Mouse (Mus musculus) CH12.LX (cell line): ENCODE results near the gene Ndufb8. TPM values are rescaled to one million over a fixed set of nuclear protein-coding genes. Genes with fewer than 3 reads are reported as not detected.

Source experiments
- DNase-seq: peaks from one replicate; pipeline ENCODE4 v3.0.0-alpha.2; 2013; ENCODE audit errors: extremely low read depth
- H3K27ac ChIP-seq: 2 replicates; pipeline ENCODE4 v1.5.1; 2012; ENCODE audit warnings: low read depth, mild to moderate bottlenecking, control low read depth, moderate library complexity; ENCODE audit not compliant: insufficient read depth
- H3K27me3 ChIP-seq: replicated peaks from 2 replicates; pipeline ENCODE3; 2012; ENCODE audit warnings: inconsistent platforms
- H3K36me3 ChIP-seq, 2 experiments: replicated peaks in 1 of 2; 2 replicates each; pipeline versions ENCODE3 to v1.6.1; 2012; ENCODE audit warnings: inconsistent platforms in 1 of 2, low read length in 1 of 2, mild to moderate bottlenecking in 1 of 2, mixed read lengths in 1 of 2, moderate library complexity in 1 of 2; ENCODE audit not compliant: control insufficient read depth in 1 of 2, insufficient read depth in 1 of 2
- H3K4me1 ChIP-seq, 2 experiments: 2 replicates each; pipeline ENCODE4 v1.6.1; 2012; ENCODE audit warnings: inconsistent platforms in 1 of 2, moderate library complexity in 1 of 2; ENCODE audit not compliant: insufficient read depth in 2 of 2, control insufficient read depth in 1 of 2
- H3K4me2 ChIP-seq: 2 replicates; pipeline ENCODE4 v1.6.1; 2012; ENCODE audit warnings: low read depth, mild to moderate bottlenecking, control low read depth; ENCODE audit not compliant: poor library complexity, insufficient read depth, severe bottlenecking
- H3K4me3 ChIP-seq, 3 experiments: fragments of 150-350 bp in 1 of 3; sonication (generic) in 1 of 3; replicated peaks in 1 of 3; 2 replicates each; pipeline versions ENCODE3 to v1.5.1; 2011 to 2012; ENCODE audit warnings: low read depth in 2 of 3, low read length in 2 of 3, mild to moderate bottlenecking in 2 of 3, moderate library complexity in 2 of 3, control low read depth in 1 of 3, improper control_type of control experiment in 1 of 3, inconsistent platforms in 1 of 3, mixed read lengths in 1 of 3; ENCODE audit not compliant: poor library complexity in 1 of 3
- H3K79me2 ChIP-seq: replicated peaks from 2 replicates; pipeline ENCODE4 v1.6.1; 2012; ENCODE audit warnings: mild to moderate bottlenecking, moderate library complexity; ENCODE audit not compliant: control insufficient read depth, poor library complexity, insufficient read depth, severe bottlenecking; ENCODE audit errors: extremely low read depth
- H3K9ac ChIP-seq: 2 replicates; pipeline ENCODE4 v1.6.1; 2012; ENCODE audit warnings: low read depth, mild to moderate bottlenecking, control low read depth, moderate library complexity; ENCODE audit not compliant: insufficient read depth
- H3K9me3 ChIP-seq: replicated peaks from 2 replicates; pipeline ENCODE3; 2012; ENCODE audit warnings: low read length, inconsistent platforms, mixed read lengths
- BHLHE40 ChIP-seq: IDR thresholded peaks from 2 replicates; pipeline ENCODE4 v1.6.1; 2011; ENCODE audit warnings: mild to moderate bottlenecking, low read depth, low read length, improper control_type of control experiment
- CHD1 ChIP-seq: IDR thresholded peaks from 2 replicates; pipeline ENCODE4 v1.6.1; 2012; ENCODE audit warnings: low read depth, low read length, improper control_type of control experiment, inconsistent platforms
- CHD2 ChIP-seq: IDR thresholded peaks from 2 replicates; pipeline ENCODE4 v1.6.1; 2011; ENCODE audit warnings: low read length, improper control_type of control experiment
- CTCF ChIP-seq, 2 experiments: IDR thresholded peaks in 1 of 2; conservative IDR thresholded peaks in 1 of 2; 2 replicates each; pipeline ENCODE4 v1.5.1; 2011 to 2012; ENCODE audit warnings: low read depth in 2 of 2, low read length in 2 of 2, improper control_type of control experiment in 1 of 2, inconsistent platforms in 1 of 2, mild to moderate bottlenecking in 1 of 2, moderate library complexity in 1 of 2
- E2F4 ChIP-seq: IDR thresholded peaks from 2 replicates; pipeline ENCODE4 v1.6.1; 2011; ENCODE audit warnings: low read depth, low read length, improper control_type of control experiment; ENCODE audit not compliant: insufficient replicate concordance
- ELF1 ChIP-seq: IDR thresholded peaks from 2 replicates; pipeline ENCODE4 v1.6.1; 2014; ENCODE audit warnings: low read depth, mild to moderate bottlenecking, inconsistent platforms, low read length, improper control_type of control experiment
- EP300 ChIP-seq: IDR thresholded peaks from 2 replicates; pipeline ENCODE4 v1.6.1; 2011; ENCODE audit warnings: low read length, improper control_type of control experiment
- ETS1 ChIP-seq: conservative IDR thresholded peaks from 2 replicates; pipeline ENCODE4 v1.6.1; 2012; ENCODE audit warnings: low read depth, mild to moderate bottlenecking, inconsistent platforms, low read length, improper control_type of control experiment, moderate library complexity
- GABPA ChIP-seq: IDR thresholded peaks from 2 replicates; pipeline ENCODE4 v1.6.1; 2012; ENCODE audit warnings: low read depth, low read length, improper control_type of control experiment, inconsistent platforms; ENCODE audit not compliant: insufficient replicate concordance
- HCFC1 ChIP-seq: IDR thresholded peaks from 2 replicates; pipeline ENCODE4 v1.6.1; 2012; ENCODE audit warnings: low read depth, mild to moderate bottlenecking, inconsistent platforms, low read length, improper control_type of control experiment
- IRF4 ChIP-seq: IDR thresholded peaks from 2 replicates; pipeline ENCODE4 v1.6.1; 2014; ENCODE audit warnings: low read depth, mild to moderate bottlenecking, inconsistent platforms, low read length, improper control_type of control experiment
- JUN ChIP-seq: IDR thresholded peaks from 2 replicates; pipeline ENCODE4 v1.6.1; 2011; ENCODE audit warnings: low read depth, mild to moderate bottlenecking, low read length, improper control_type of control experiment, moderate library complexity; ENCODE audit not compliant: insufficient read depth
- JUND ChIP-seq: conservative IDR thresholded peaks from 2 replicates; pipeline ENCODE4 v1.6.1; 2011; ENCODE audit warnings: low read depth, low read length, improper control_type of control experiment
- KAT2A ChIP-seq: IDR thresholded peaks from 2 replicates; pipeline ENCODE4 v1.6.1; 2012; ENCODE audit warnings: low read length, improper control_type of control experiment, inconsistent platforms; ENCODE audit not compliant: insufficient replicate concordance
- MAFK ChIP-seq: IDR thresholded peaks from 2 replicates; pipeline ENCODE4 v1.6.1; 2011; ENCODE audit warnings: low read length, improper control_type of control experiment; ENCODE audit not compliant: insufficient replicate concordance
- MAX ChIP-seq: IDR thresholded peaks from 2 replicates; pipeline ENCODE4 v1.6.1; 2011; ENCODE audit warnings: low read length, improper control_type of control experiment
- MAZ ChIP-seq: IDR thresholded peaks from 2 replicates; pipeline ENCODE4 v1.6.1; 2012; ENCODE audit warnings: low read depth, mild to moderate bottlenecking, inconsistent platforms, low read length, improper control_type of control experiment, moderate library complexity
- MEF2A ChIP-seq: IDR thresholded peaks from 2 replicates; pipeline ENCODE4 v1.6.1; 2014; ENCODE audit warnings: low read depth, mild to moderate bottlenecking, inconsistent platforms, low read length, improper control_type of control experiment, borderline replicate concordance
- MXI1 ChIP-seq: IDR thresholded peaks from 2 replicates; pipeline ENCODE4 v1.6.1; 2011; ENCODE audit warnings: mild to moderate bottlenecking, low read depth, low read length, improper control_type of control experiment
- MYC ChIP-seq: IDR thresholded peaks from 2 replicates; pipeline ENCODE4 v1.6.1; 2011; ENCODE audit warnings: low read depth, mild to moderate bottlenecking, improper control_type of control experiment, low read length
- NELFE ChIP-seq: IDR thresholded peaks from 2 replicates; pipeline ENCODE4 v1.6.1; 2011; ENCODE audit warnings: low read depth, low read length, improper control_type of control experiment
- NRF1 ChIP-seq: IDR thresholded peaks from 2 replicates; pipeline ENCODE4 v1.6.1; 2014; ENCODE audit warnings: low read depth, mild to moderate bottlenecking, inconsistent platforms, low read length, improper control_type of control experiment, moderate library complexity
- PAX5 ChIP-seq: IDR thresholded peaks from 2 replicates; pipeline ENCODE4 v1.6.1; 2012; ENCODE audit warnings: low read length, inconsistent platforms, mixed read lengths
- POLR2A ChIP-seq: IDR thresholded peaks from 2 replicates; pipeline ENCODE4 v1.6.1; 2011; ENCODE audit warnings: low read depth, mild to moderate bottlenecking, improper control_type of control experiment, low read length
- POLR2AphosphoS2 ChIP-seq: IDR thresholded peaks from 2 replicates; pipeline ENCODE4 v1.6.1; 2011; ENCODE audit warnings: low read depth, low read length, improper control_type of control experiment
- RAD21 ChIP-seq: IDR thresholded peaks from 2 replicates; pipeline ENCODE4 v1.6.1; 2011; ENCODE audit warnings: low read depth, mild to moderate bottlenecking, low read length, improper control_type of control experiment, moderate library complexity
- RCOR1 ChIP-seq: conservative IDR thresholded peaks from 2 replicates; pipeline ENCODE4 v1.6.1; 2012; ENCODE audit warnings: low read depth, mild to moderate bottlenecking, inconsistent platforms, low read length, improper control_type of control experiment
- SIN3A ChIP-seq: IDR thresholded peaks from 2 replicates; pipeline ENCODE4 v1.6.1; 2012; ENCODE audit warnings: low read length, improper control_type of control experiment, inconsistent platforms
- SMC3 ChIP-seq: IDR thresholded peaks from 2 replicates; pipeline ENCODE4 v1.6.1; 2011; ENCODE audit warnings: low read depth, low read length, improper control_type of control experiment
- TBP ChIP-seq: conservative IDR thresholded peaks from 2 replicates; pipeline ENCODE4 v1.6.1; 2011; ENCODE audit warnings: low read depth, low read length, improper control_type of control experiment
- TCF12 ChIP-seq: IDR thresholded peaks from 2 replicates; pipeline ENCODE4 v1.6.1; 2014; ENCODE audit warnings: low read depth, mild to moderate bottlenecking, inconsistent platforms, low read length, improper control_type of control experiment
- UBTF ChIP-seq: IDR thresholded peaks from 2 replicates; pipeline ENCODE4 v1.6.1; 2012; ENCODE audit warnings: low read depth, mild to moderate bottlenecking, inconsistent platforms, low read length, improper control_type of control experiment, moderate library complexity
- USF1 ChIP-seq: IDR thresholded peaks from 2 replicates; pipeline ENCODE4 v1.6.1; 2014; ENCODE audit warnings: low read depth, mild to moderate bottlenecking, inconsistent platforms, low read length, improper control_type of control experiment
- USF2 ChIP-seq: conservative IDR thresholded peaks from 2 replicates; pipeline ENCODE4 v1.6.1; 2011; ENCODE audit warnings: low read depth, low read length, improper control_type of control experiment
- ZC3H11A ChIP-seq: IDR thresholded peaks from 2 replicates; pipeline ENCODE4 v1.6.1; 2012; ENCODE audit warnings: low read depth, mild to moderate bottlenecking, inconsistent platforms, low read length, improper control_type of control experiment
- ZKSCAN1 ChIP-seq: IDR thresholded peaks from 2 replicates; pipeline ENCODE4 v1.6.1; 2012; ENCODE audit warnings: low read depth, inconsistent platforms, low read length, improper control_type of control experiment, borderline replicate concordance
- ZMIZ1 ChIP-seq: IDR thresholded peaks from 2 replicates; pipeline ENCODE4 v1.6.1; 2012; ENCODE audit warnings: low read depth, mild to moderate bottlenecking, inconsistent platforms, low read length, improper control_type of control experiment
- ZNF384 ChIP-seq: IDR thresholded peaks from 2 replicates; pipeline ENCODE4 v1.6.1; 2012; ENCODE audit warnings: low read depth, low read length, improper control_type of control experiment, inconsistent platforms
- dilution Hi-C: fragments of 300-500 bp; cut with MboI; formaldehyde crosslinking; loops from 2 replicates; pipeline ENCODE4 v1.14.3; 2020; ENCODE audit warnings: low sequenced_read_pairs; ENCODE audit not compliant: extremely low pct_unique_long_range_greater_than_20kb, extremely low pct_ligation_motif_present
- in situ Hi-C: fragments of 300-500 bp; cut with MboI; formaldehyde crosslinking; loops from 3 replicates; pipeline ENCODE4 v1.14.3; 2019; ENCODE audit warnings: low sequenced_read_pairs, low pct_ligation_motif_present, low pct_unique_long_range_greater_than_20kb, mixed read lengths
- polyA plus RNA-seq: library from polyadenylated mRNA; unstranded; fragments of >175 nt; gene quantifications from 2 replicates; pipeline ENCODE4 v1.2.1, GENCODE M21; 2012; ENCODE audit warnings: low read depth; ENCODE audit not compliant: insufficient read length
- total RNA-seq, 2 experiments: library from RNA; depleted of rRNA; stranded (reverse); fragments of 300-350 nt in 1 of 2; fragments of >200 nt in 1 of 2; gene quantifications; 2 replicates each; pipeline ENCODE4 v1.2.3; 2012 to 2014

The Ndufb8 gene
- total RNA-seq (2012; rRNA removed) (341 and 383 TPM in 2 replicates), total RNA-seq (2014; rRNA removed) (278 and 354 TPM in 2 replicates), polyA plus RNA-seq (311 and 321 TPM in 2 replicates)

- H3K27ac ChIP-seq, result peak within 1 kb of the TSS; percentile 43
- peak; percentile 94 for DNase-seq
Measured at GRCm38 (mm10) chr19:44554861-44555590, at the start of gene Ndufb8. TSS of gene Ndufb8 (minus strand) at chr19:44555440.

DNA sequence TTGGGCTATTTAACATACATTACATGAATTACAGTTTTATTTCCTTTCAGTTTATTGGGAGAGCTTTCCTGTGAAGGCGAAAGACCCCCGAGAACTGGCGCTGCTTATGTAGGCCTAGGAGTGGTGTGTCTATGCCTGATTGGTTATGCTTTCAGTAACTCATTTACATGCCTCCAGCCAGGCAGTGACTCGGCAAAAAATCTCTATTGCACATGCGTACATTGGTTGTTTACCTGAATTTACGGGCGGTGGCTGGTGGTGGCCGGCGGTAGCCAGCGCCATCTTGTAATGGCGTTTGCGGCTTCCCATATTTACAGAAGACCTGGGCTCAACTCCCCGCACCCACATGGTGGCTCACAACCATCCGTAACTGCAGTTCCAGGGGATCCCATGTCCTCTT, 38.9 kb upstream of the Ndufb8 start:
- no peak overlapping the region for H3K4me3 ChIP-seq
- DNase-seq, result no peak
- no peaks in the 10 kb centered on the region for H3K27me3 ChIP-seq
- H3K4me2 ChIP-seq, result no peak overlapping the region
- peaks cover 6% of the 10 kb centered on the region for H3K9me3 ChIP-seq
- no peaks in the 10 kb centered on the region for H3K79me2 ChIP-seq
- dilution Hi-C loops, result no loop called here
- no peak overlapping the region for H3K27ac ChIP-seq
- H3K9ac ChIP-seq, result no peak overlapping the region
- TF ChIP-seq POLR2AphosphoS2 (no peak), USF1 (no peak)
- TF ChIP-seq, all 38 proteins: peak for 0
- Histone ChIP-seq H3K4me1 (peaks cover 6 to 46% of the 10 kb centered on the region in 2 experiments), H3K36me3 (no peaks in the 10 kb centered on the region)
- in situ Hi-C loops, result loop anchor here (10.0 to 25.0 kb wide), 2 partner anchors 151 to 443 kb away; partner anchors contain the start of genes Pdzd7 and Sfxn3

More at GRCm38 (mm10) chr19:44554861-44555590, at the start of gene Ndufb8:
- H3K4me2 ChIP-seq, result peak within 1 kb of the TSS; percentile 95
- peaks cover 30 to 36% of the 10 kb centered on the region in 2 experiments for H3K36me3 ChIP-seq
- peaks cover 13% of the 10 kb centered on the region for H3K79me2 ChIP-seq
- H3K9me3 ChIP-seq, result no peaks in the 10 kb centered on the region
- in situ Hi-C loops (loop anchor here (10.0 kb wide), 1 partner anchor 180 kb away; no protein-coding TSS in a partner anchor), dilution Hi-C loops (no loop called here)
- H3K4me3 ChIP-seq, result peak within 1 kb of the TSS; percentile 94 to 99 (median 99)
- H3K9ac ChIP-seq, result peak within 1 kb of the TSS; percentile 74
- peaks cover 3% of the 10 kb centered on the region for H3K27me3 ChIP-seq
- H3K4me1 ChIP-seq, result peaks cover 0 to 17% of the 10 kb centered on the region in 2 experiments; a peak in 2 of 4 replicates
- no peak for TF ChIP-seq USF2
- no peak for TF ChIP-seq EP300
- peak; percentile 81; the same call in 1 of the 2 replicates for TF ChIP-seq ZMIZ1
- peak; percentile 68; the same call in 1 of the 2 replicates for TF ChIP-seq TBP
- TF ChIP-seq POLR2AphosphoS2, result 0 out of 2 replicates have a peak, but pooled peaks have one; percentile 50
- TF ChIP-seq MEF2A, result peak; percentile 45; the same call in 1 of the 2 replicates
- no peak for TF ChIP-seq MAZ
- peak; percentile 88 for TF ChIP-seq SIN3A
- TF ChIP-seq ZKSCAN1, result no peak
- peak; percentile 97 for TF ChIP-seq POLR2A
- TF ChIP-seq E2F4, result peak; percentile 72; the same call in 1 of the 2 replicates
- TF ChIP-seq UBTF, result 0 out of 2 replicates have a peak, but pooled peaks have one; percentile 37
- TF ChIP-seq BHLHE40, result peak; percentile 20; the same call in 1 of the 2 replicates
- TF ChIP-seq PAX5, result peak; percentile 92
- TF ChIP-seq ETS1, result 0 out of 2 replicates have a peak, but pooled peaks have one; percentile 19
- TF ChIP-seq NELFE, result peak; percentile 91
- no peak for TF ChIP-seq ZNF384
- peak; percentile 71; the same call in 1 of the 2 replicates for TF ChIP-seq KAT2A
- TF ChIP-seq MYC, result no peak
- TF ChIP-seq CHD2, result no peak
- no peak for TF ChIP-seq JUN
- no peak; the same call in 1 of the 2 replicates for TF ChIP-seq IRF4
- TF ChIP-seq RCOR1, result no peak
- no peak for TF ChIP-seq CTCF (conservative IDR thresholded peaks at IDR 0.05 in 1 of 2, IDR thresholded peaks at IDR 0.05 in 1 of 2; ENCODE audit: low read depth in 2 of 2, low read length in 2 of 2)
- no peak for TF ChIP-seq MAFK
- peak; percentile 92 for TF ChIP-seq NRF1
- 0 out of 2 replicates have a peak, but pooled peaks have one; percentile 27 for TF ChIP-seq ELF1
- TF ChIP-seq SMC3, result no peak
- TF ChIP-seq JUND, result no peak
- no peak for TF ChIP-seq RAD21
- no peak for TF ChIP-seq GABPA
- TF ChIP-seq CHD1, result no peak
- no peak for TF ChIP-seq USF1
- peak; percentile 93 for TF ChIP-seq TCF12
- TF ChIP-seq ZC3H11A, result no peak
- TF ChIP-seq MAX, result no peak
- TF ChIP-seq MXI1, result peak; percentile 40; the same call in 1 of the 2 replicates
- TF ChIP-seq HCFC1, result peak; percentile 84
